Mouse (Mus musculus) frontal cortex, adult (tissue): ENCODE results near the gene Uhrf2.

ENCODE experiments used
- ATAC-seq: cut with Nextera tagmentation; 2 replicates; pipeline ENCODE4 v1.9.2; 2017; ENCODE audit warnings: mild to moderate bottlenecking, moderate library complexity, mixed read lengths; ENCODE audit not compliant: low TSS enrichment

Uhrf2 gene

GRCm38 (mm10) chr19:30050584-30050983 lies 20.3 kb downstream of the Uhrf2 start:
- no peak for ATAC-seq

GRCm38 (mm10) chr19:30051479-30051878 lies 21.2 kb downstream of the Uhrf2 start:
- ATAC-seq, result no peak

GRCm38 (mm10) chr19:30054218-30054617 lies 23.9 kb downstream of the Uhrf2 start:
- no peak for ATAC-seq

GRCm38 (mm10) chr19:30065797-30066196 lies 35.5 kb downstream of the Uhrf2 start:
- peak; percentile 57 for ATAC-seq

GRCm38 (mm10) chr19:30090163-30090562 lies 59.9 kb downstream of the Uhrf2 start:
- ATAC-seq, result peak; percentile 58

- peak; percentile 32; the same call in 1 of the 2 replicates for ATAC-seq
Measured at GRCm38 (mm10) chr19:30091644-30092295, 61.5 kb downstream of the Uhrf2 start.

- ATAC-seq, result no peak
Measured at GRCm38 (mm10) chr19:30096186-30096585, 65.9 kb downstream of the Uhrf2 start.

- ATAC-seq, result no peak
Measured at GRCm38 (mm10) chr19:30097039-30097438, 66.7 kb downstream of the Uhrf2 start.

GRCm38 (mm10) chr19:30100571-30100970 lies 70.3 kb downstream of the Uhrf2 start:
- no peak for ATAC-seq

- ATAC-seq, result no peak
Measured at GRCm38 (mm10) chr19:30102620-30103019, 72.3 kb downstream of the Uhrf2 start.

- no peak for ATAC-seq
Measured at GRCm38 (mm10) chr19:30105045-30105842, 74.9 kb downstream of the Uhrf2 start.

GRCm38 (mm10) chr19:30107221-30107845 lies 77.0 kb downstream of the Uhrf2 start:
- ATAC-seq, result no peak

GRCm38 (mm10) chr19:30108616-30109015 lies 78.3 kb downstream of the Uhrf2 start:
- no peak for ATAC-seq

GRCm38 (mm10) chr19:30109122-30109521 lies 78.8 kb downstream of the Uhrf2 start:
- ATAC-seq, result peak; percentile 68

GRCm38 (mm10) chr19:30111421-30111820 lies 81.1 kb downstream of the Uhrf2 start:
- ATAC-seq, result no peak

GRCm38 (mm10) chr19:30112961-30113688 lies 82.8 kb downstream of the Uhrf2 start:
- ATAC-seq, result peak; percentile 40; the same call in 1 of the 2 replicates

GRCm38 (mm10) chr19:30114919-30115441 lies 84.7 kb downstream of the Uhrf2 start:
- ATAC-seq, result no peak

- ATAC-seq, result no peak
Measured at GRCm38 (mm10) chr19:30115606-30116005, 85.3 kb downstream of the Uhrf2 start.

- no peak for ATAC-seq
Measured at GRCm38 (mm10) chr19:30117241-30117640, 86.9 kb downstream of the Uhrf2 start.

GRCm38 (mm10) chr19:30117775-30118174 lies 87.5 kb downstream of the Uhrf2 start:
- peak; percentile 93 for ATAC-seq
